Mouse (Mus musculus) frontal cortex, adult (tissue): ENCODE data around the gene 4930558C23Rik.
"Not testable (repeated sequence)": the region's sequence is repeated elsewhere in the genome, so short reads cannot be mapped to it uniquely, and the experiment has no call there.

Experiments
- ATAC-seq: cut with Nextera tagmentation; 2 replicates; pipeline ENCODE4 v1.9.2; 2017; ENCODE audit warnings: mild to moderate bottlenecking, moderate library complexity, mixed read lengths; ENCODE audit not compliant: low TSS enrichment

Gene 4930558C23Rik

DNA sequence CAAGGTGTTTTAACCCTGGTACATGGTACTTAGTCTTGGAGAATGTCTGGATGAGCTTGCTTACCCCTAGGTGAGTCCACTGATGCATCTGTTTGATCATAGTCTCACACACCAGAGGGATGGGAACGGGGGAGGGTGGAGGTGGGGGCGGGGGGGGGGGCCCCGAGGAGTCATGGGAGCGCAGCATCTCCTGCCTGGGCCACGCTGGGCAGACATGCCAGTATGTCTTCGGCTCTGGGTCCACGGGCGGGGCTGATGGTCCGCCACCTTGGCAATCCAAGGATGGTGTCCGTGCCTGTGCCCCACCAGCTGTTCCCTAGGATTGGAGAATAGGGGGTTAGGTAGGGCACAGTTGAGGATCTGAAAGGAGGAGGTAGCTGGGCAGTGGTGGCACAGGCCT is 29.4 kb downstream of the 4930558C23Rik start:
- no peak for ATAC-seq

DNA sequence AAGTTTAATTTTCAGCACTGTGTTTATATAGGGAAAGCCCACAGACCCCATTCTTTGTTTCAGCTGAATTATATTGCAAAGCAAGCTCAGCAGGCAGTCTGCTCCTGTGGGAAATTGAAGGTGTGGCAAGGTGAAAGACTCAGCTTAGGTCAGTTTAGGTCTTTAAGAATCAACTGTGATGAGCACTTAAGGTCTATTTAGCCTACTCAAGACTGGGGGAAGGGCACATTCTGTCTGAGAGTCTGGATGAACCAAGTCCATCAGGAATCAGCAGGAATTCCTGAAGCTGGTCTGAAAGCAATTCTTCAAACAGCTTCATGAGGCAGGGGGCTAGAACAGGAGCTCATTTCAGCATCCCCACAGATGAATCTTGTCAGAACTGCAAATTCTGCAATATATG is 32.5 kb downstream of the 4930558C23Rik start:
- ATAC-seq, result no peak

DNA sequence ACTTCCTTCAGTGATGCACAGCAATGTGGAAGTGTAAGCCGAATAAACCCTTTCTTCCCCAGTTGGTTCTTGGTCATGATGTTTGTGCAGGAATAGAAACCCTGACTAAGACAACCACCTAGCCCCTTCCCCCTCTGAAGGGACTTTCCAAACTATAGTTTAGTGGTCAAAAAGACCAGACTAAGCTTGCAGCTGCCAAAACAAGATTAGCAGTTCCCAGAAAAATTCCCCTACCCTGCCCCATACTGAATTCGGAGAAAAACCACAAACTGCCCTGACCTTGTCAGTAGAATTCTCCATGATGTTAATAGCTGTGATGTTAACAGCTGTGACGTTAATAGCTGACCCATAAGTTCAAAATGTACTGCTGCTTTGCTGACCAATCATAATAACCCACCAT is 42.4 kb downstream of the 4930558C23Rik start:
- not testable (repeated sequence) for ATAC-seq

DNA sequence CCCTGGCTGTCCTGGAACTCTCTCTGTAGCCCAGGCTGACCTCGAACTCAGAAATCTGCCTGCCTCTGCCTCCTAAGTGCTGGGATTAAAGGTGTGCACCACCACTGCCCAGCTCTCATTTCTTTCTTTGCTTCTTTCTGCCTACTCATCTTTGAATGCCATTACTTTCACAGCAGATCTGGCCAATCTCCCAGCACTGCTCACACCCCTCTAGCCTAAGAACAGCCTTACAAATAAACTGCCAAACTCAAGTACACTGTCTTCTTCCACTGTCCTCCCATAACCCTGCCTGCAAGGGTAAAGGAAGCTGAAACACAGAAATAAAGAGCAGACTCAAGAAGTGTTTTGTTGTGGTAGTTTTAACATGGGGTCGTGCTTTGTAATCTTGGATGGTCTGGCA is 44.9 kb downstream of the 4930558C23Rik start:
- 0 out of 2 replicates have a peak, but pooled peaks have one; percentile 16 for ATAC-seq

DNA sequence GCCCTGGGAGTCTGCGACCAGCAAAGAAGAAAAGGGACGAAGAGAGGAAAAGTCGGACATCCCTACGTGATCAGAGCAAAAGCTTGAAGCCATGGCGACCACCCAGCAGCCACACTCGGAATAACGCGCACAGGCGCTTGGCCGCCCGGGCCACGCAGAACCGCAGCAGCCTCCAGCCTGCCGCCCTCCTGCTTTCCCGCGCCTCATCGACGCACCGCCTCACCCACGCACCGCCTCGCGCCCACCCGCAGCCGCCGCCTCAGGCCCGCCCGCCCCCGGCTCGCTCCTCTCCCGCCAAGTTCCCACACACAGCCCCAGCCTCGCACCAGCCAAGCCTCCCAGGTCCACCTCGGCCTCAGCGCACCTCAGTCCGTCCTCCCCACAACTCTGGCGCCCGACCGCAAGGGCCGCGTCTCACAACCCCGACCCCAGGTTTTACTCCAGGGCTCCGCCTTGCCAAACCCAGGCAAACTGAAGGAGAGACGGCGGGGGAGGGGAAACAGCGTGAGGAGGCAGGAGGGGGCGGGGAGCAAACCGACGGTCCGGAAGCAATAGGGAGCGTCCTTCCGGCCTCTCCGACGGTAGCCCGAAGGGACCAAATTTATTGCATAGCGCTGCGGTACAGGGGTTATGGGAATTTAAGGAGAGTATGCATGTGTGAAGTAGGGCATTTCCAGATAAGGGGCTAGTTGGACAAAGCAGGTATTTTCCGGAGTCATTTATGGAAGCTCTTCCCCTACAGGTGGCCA is 45.8 kb downstream of the 4930558C23Rik start, which contains the start of gene Setdb1:
TSS of gene Setdb1 (minus strand) at position 502 of the 749 bp plus-strand sequence.
- peak; percentile 78 for ATAC-seq

DNA sequence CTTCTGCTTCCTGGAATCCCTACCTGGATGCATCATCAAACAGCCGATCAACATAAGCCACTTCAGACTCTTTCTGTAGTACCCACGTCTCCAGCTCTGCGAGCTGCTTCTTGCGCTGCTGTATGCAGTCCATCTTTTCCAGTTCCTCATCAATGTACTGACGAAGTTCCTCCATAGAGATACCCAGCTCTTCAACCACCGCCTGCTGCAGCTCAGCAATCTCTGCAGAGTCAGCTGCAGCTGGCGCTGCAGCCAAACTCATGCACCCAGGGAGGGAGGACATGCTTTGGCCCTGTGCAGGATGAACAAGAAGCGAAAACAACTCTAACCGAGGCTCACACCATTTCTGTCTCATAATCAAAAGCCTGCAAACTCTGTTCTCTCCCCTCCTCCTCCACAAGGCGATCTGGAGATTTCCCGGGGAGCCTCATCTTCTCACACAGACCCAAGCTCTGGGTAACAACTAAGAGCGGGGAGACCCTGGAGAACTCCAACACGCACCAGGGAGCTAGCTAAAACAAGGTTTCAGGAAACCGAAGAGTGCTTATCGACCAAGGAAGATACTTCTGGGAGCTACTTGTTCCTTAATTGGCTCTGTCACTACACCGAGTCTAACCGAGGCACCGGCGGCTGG is 46.6 kb downstream of the 4930558C23Rik start:
- ATAC-seq, result peak; percentile 74

DNA sequence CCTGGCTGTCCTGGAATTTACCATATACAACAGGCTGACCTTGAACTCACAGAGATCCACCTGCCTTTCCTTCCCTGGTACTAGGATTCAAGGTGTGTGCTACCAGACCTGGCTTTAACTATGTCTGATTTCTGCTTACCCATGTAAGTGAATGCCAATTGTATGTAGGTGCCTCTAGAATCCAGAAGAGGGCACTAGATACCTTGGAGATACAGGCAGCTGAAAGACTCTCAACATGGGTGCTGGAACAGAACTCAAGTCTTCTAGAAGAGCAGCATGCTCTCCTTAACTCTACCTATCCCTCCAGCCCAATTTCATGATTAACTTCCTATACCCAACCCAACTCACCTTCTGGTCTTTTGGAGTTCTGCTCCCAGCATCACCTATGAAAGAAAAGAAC is 53.1 kb downstream of the 4930558C23Rik start:
- ATAC-seq, result peak; percentile 55; the same call in 1 of the 2 replicates

DNA sequence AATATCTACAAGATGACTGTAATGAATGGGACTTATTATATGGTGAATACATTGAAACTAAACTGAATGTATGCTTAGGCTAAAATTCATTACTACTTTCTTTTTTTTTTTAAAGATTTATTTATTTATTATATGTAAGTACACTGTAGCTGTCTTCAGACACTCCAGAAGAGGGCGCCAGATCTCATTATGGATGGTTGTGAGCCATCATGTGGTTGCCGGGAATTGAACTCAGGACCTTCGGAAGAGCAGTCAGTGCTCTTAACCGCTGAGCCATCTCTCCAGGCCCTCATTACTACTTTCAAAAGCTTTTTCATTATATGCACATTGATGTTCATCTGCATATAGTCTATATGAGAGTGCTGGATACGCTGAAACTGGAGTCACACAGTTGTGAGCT is 54.3 kb downstream of the 4930558C23Rik start:
- not testable (repeated sequence) for ATAC-seq

DNA sequence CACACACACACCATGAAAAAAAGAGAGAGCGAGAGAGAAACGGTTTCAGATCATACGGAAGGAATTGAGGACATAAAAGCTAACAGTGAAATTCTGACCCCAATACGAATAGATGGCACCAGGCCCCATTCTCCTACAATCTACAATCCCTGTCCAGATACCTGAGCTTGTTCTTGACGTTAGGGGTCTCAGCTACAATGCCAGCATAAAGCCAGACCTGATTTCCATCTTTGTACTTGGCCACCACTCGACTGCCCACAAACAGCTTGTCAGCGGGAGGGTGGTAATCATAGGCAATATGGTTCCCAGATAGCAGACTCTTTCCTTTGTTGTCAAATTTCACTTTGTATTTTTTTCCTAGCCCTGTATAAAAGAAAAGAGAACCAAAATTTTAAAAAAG is 56.2 kb downstream of the 4930558C23Rik start:
- ATAC-seq, result no peak

DNA sequence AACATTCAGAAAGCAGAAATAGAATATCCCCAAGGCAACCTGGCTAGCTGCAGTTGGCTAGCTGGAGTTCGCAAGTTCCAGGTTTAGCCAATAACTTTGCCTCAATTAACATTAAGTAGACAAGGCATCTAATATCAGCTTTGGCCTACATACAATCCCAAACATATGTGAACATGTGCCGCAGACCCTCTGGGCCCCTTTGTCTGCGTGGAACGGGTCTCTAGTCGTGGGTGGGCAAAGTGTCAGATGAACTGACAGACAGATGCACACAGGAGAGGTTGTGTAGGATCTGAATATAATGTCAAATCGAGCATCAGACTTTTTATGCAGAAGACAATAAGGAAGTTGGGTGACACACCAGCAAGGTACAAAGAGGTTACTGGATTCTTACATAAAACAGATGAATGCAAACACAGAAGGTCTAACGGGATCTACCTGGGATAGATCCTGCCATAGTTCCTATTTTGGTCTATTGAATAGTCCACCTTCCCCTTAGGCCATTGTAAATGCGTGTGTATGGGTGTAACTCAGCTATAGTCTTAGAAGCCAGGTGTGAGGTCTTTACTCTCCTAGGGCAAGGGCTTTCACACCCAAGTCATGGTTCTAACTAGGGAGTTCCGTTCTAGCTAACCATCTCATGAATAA is 59.2 kb downstream of the 4930558C23Rik start:
- ATAC-seq, result not testable (repeated sequence)

DNA sequence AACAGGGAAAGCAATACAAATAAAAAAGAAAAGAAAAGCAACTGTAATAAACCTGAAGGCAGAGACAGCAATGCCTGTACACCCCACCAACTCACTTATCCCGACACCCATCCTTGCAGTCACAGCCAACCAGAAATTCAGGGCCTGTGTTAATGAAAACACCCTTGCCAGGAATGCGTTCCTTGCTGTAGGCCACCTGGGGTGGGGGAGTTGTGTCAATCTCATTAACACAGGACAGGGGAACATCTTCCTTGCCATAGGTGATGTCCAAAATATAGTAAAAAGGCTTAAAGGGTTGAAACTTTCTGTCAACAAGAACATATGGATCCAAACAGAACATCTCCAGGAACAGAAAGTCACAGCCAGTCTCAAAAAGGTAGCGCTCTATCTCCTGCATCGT is 64.4 kb downstream of the 4930558C23Rik start:
- ATAC-seq, result no peak

DNA sequence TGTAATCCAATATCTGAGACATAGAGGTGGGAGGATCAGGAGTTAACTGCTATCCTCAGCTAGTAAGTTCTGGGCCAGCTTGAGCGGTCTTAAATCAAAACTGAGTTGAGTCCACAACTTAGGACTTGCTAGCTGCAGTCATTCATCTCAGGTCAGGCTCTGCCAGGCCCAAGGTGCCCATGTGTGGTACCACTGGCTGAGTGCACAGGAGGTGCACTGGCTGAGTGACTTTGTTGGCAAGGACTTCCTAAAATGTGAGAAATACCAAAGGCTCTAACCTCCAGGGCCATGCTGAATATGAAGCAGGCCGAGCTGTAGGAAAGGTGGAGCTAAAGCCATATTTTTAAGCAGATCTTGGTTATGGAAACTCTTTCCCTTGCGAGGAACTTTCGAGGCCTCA is 65.3 kb downstream of the 4930558C23Rik start:
- ATAC-seq, result no peak
